Mouse (Mus musculus) neural tube, embryonic 12.5 days (tissue): ENCODE data around the gene Jam3. TPM values are rescaled to one million over a fixed set of nuclear protein-coding genes. Genes with fewer than 3 reads are reported as not detected.

Experiments used
- ATAC-seq: fragments of 200-750 bp; cut with Nextera tagmentation; 2 replicates; pipeline ENCODE4 v1.8.0; 2017; ENCODE audit warnings: low read depth, mild to moderate bottlenecking, moderate TSS enrichment, moderate library complexity; ENCODE audit not compliant: low FRiP score
- H3K27ac ChIP-seq: fragments of 300-500 bp; sonication (generic); 2 replicates; pipeline ENCODE4 v1.5.1; 2016
- H3K27me3 ChIP-seq: fragments of 300-500 bp; sonication (generic); replicated peaks from 2 replicates; pipeline ENCODE4 v1.6.1; 2016; ENCODE audit warnings: mild to moderate bottlenecking
- H3K36me3 ChIP-seq: fragments of 300-500 bp; sonication (generic); 2 replicates; pipeline ENCODE4 v1.6.1; 2016; ENCODE audit warnings: mild to moderate bottlenecking
- H3K4me1 ChIP-seq: fragments of 300-500 bp; sonication (generic); 2 replicates; pipeline ENCODE4 v1.6.1; 2016
- H3K4me2 ChIP-seq: fragments of 300-500 bp; sonication (generic); replicated peaks from 2 replicates; pipeline ENCODE4 v1.6.1; 2016; ENCODE audit warnings: mild to moderate bottlenecking
- H3K4me3 ChIP-seq: fragments of 300-500 bp; sonication (generic); 2 replicates; pipeline ENCODE4 v1.5.1; 2016
- H3K9ac ChIP-seq: fragments of 300-500 bp; sonication (generic); 2 replicates; pipeline ENCODE4 v1.6.1; 2016; ENCODE audit warnings: mild to moderate bottlenecking
- H3K9me3 ChIP-seq: fragments of 300-500 bp; sonication (generic); 2 replicates; pipeline ENCODE4 v1.6.1; 2016; ENCODE audit warnings: mild to moderate bottlenecking
- WGBS: fragments of 180-500 bp; shearing (Covaris S2); methylation state at CpG from one replicate; pipeline ENCODE4 v1.1.7; 2016; 5-methylcytosine and 5-hydroxymethylcytosine counted together
- polyA plus RNA-seq: library from polyadenylated mRNA; unstranded; fragments of >200 nt; fragmentation: Nextera tagmentation; extraction: Ambion mirVana; gene quantifications from 2 replicates; pipeline ENCODE4 v1.2.1, GENCODE M21; 2016

The Jam3 gene
- polyA plus RNA-seq: 114 and 128 TPM in 2 replicates

DNA sequence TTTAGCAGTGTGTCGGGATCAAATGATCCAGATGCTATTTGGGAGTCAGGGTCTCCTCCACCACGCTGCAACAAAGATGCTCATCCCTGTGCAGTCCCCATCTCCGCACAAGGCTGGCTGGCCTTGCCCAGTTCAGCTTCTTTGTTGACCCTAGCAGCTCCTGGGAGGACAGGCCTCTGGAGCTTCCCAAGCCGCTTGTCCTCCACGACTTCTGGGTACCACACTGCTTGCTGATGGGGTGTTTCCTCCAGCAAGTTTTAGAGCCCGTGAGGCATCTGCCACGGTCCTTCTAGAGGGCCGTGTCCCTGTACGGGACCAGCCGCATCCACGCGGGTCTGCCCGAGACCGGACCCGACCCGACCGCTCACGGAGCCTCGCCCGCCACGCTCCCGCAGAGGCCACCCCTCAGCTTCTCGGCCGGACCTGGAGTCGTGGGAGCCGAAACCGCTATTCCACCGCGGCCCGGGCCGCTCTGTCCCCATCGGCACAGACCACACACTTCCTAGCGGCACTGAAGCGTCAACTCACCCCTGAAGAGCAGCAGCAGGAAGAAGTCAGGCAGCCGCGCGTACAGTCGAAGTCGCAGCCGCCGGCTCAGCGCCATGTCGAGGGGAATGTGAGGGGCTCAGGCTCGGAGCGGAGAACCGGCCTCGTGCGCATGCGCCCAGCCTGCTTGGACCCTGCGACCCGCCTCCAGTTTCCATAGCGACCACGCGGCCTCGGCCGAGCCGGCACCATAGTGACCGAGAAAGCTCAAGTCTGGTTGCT is at the start of gene Jam3:
Gene Jam3 (minus strand): TSS at position 659 of the 768 bp plus-strand sequence.
- peak within 1 kb of the TSS; percentile 85 for H3K27ac ChIP-seq
- peak; percentile 97 for ATAC-seq
- H3K4me1 ChIP-seq: peaks cover 33% of the 10 kb centered on the region
- H3K9ac ChIP-seq: peak within 1 kb of the TSS; percentile 80
- no peaks in the 10 kb centered on the region for H3K36me3 ChIP-seq
- no peaks in the 10 kb centered on the region for H3K9me3 ChIP-seq
- H3K4me3 ChIP-seq: peak within 1 kb of the TSS; percentile 86
- H3K27me3 ChIP-seq: no peaks in the 10 kb centered on the region
- under 1% methylated on average over 58 of the region's 58 CpGs for WGBS
- H3K4me2 ChIP-seq: peak within 1 kb of the TSS; percentile 63

DNA sequence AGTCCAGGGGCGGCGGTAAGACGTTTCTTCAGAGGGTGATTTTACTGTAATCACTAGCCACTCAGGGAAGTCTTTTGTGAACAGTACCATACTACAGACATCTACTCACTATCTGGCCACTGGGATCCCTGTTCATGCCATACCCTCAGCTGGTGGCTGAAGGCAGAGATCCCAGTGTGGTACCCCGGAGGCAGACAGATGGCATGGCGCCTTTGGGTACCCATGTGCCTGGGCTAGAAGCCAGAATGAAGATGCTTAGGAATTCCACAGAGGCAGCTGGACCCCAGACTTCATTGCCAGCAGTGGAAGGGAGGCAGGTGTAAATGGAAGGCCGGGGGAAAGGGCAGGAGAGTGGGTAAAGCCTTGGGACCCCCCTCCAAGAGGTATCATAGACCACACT is 49.0 kb upstream of the Jam3 start:
- H3K36me3 ChIP-seq: no peaks in the 10 kb centered on the region
- 73% methylated on average over 6 of the region's 6 CpGs for WGBS
- H3K4me3 ChIP-seq: no peak overlapping the region

GRCm38 (mm10) chr9:27203134-27203533 is 47.9 kb upstream of the Jam3 start:
- Histone ChIP-seq H3K4me1 (peaks cover 27% of the 10 kb centered on the region), H3K27ac (no peak overlapping the region), H3K9me3 (no peaks in the 10 kb centered on the region), H3K4me3 (no peak overlapping the region), H3K9ac (no peak overlapping the region), H3K4me2 (peak overlapping the region; percentile 4; the same call in 1 of the 2 replicates), H3K36me3 (no peaks in the 10 kb centered on the region), H3K27me3 (peaks cover 34% of the 10 kb centered on the region)
- peak; percentile 98 for ATAC-seq
- WGBS: 0% methylated on average over 2 of the region's 2 CpGs

More for the DNA sequence above, 49.0 kb upstream of the Jam3 start:
- no peaks in the 10 kb centered on the region for H3K9me3 ChIP-seq
- no peak overlapping the region for H3K9ac ChIP-seq
- ATAC-seq: peak; percentile 14; the same call in 1 of the 2 replicates
- H3K27ac ChIP-seq: peak overlapping the region; percentile 20; the same call in 1 of the 2 replicates
- H3K4me1 ChIP-seq: peaks cover 27% of the 10 kb centered on the region
- no peak overlapping the region for H3K4me2 ChIP-seq
- H3K27me3 ChIP-seq: peaks cover 30% of the 10 kb centered on the region

DNA sequence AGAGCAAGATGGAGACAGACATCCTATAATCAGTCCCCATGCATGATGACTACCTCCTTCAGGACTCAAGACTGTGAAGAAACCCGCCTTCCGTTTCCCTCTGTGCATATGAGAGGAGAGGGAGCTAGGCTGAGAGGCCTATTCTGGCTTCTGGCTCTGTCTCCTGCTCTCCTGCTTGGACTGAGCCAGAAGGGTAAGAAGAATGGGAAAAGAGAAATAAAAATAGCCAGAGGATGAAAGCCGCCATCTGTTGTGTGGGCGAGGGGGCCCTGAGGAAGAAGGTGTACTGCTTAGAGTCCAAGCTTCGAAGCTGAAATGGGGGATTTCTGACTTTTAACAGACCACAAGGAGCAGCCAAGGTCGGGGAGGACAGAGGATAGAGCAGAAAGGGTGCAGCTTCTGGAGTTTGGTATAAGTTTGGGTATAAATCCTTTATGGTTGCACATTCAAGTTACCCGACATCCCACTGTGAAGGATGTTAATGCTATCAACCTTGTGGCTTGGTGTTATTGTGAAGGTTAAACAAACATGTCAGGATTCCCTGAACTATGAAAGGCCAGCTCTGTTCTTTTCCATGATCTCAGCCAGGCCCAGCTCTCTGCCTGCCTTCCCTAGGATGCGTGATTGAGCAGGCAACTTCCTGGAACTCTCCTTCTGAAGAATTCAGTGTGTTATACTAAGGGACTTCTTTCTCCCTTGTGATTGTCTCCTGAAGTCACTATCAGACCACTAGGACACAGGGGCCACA is 46.4 kb upstream of the Jam3 start:
- Histone ChIP-seq H3K36me3 (no peaks in the 10 kb centered on the region), H3K9me3 (no peaks in the 10 kb centered on the region), H3K27ac (no peak overlapping the region), H3K4me2 (no peak overlapping the region), H3K4me1 (peaks cover 27% of the 10 kb centered on the region), H3K27me3 (peaks cover 26% of the 10 kb centered on the region), H3K4me3 (no peak overlapping the region), H3K9ac (no peak overlapping the region)
- ATAC-seq: no peak
- WGBS: 79% methylated on average over 8 of the region's 8 CpGs

GRCm38 (mm10) chr9:27193592-27194080 is 38.4 kb upstream of the Jam3 start:
- Histone ChIP-seq H3K9ac (no peak overlapping the region), H3K4me1 (peaks cover 20% of the 10 kb centered on the region), H3K4me3 (no peak overlapping the region), H3K27me3 (0 out of 2 replicates have a peak, but pooled peaks cover 4% of the 10 kb centered on the region), H3K27ac (no peak overlapping the region), H3K4me2 (no peak overlapping the region), H3K9me3 (no peaks in the 10 kb centered on the region), H3K36me3 (no peaks in the 10 kb centered on the region)
- WGBS: 75% methylated on average over 5 of the region's 6 CpGs
- ATAC-seq: no peak

GRCm38 (mm10) chr9:27192761-27193591 is 37.8 kb upstream of the Jam3 start:
- Histone ChIP-seq H3K4me3 (no peak overlapping the region), H3K27ac (no peak overlapping the region), H3K36me3 (no peaks in the 10 kb centered on the region), H3K4me1 (peaks cover 20% of the 10 kb centered on the region), H3K9ac (no peak overlapping the region), H3K27me3 (0 out of 2 replicates have a peak, but pooled peaks cover 4% of the 10 kb centered on the region), H3K4me2 (peak overlapping the region; percentile 56), H3K9me3 (no peaks in the 10 kb centered on the region)
- no peak for ATAC-seq
- 77% methylated on average over 10 of the region's 10 CpGs for WGBS

- H3K4me3 ChIP-seq: no peak overlapping the region; the same call in 1 of the 2 replicates
- ATAC-seq: peak; percentile 87
Observed at GRCm38 (mm10) chr9:27192001-27192760, 37.0 kb upstream of the Jam3 start.

GRCm38 (mm10) chr9:27191501-27191981 is 36.3 kb upstream of the Jam3 start:
- H3K36me3 ChIP-seq: no peaks in the 10 kb centered on the region
- peaks cover 23% of the 10 kb centered on the region for H3K4me1 ChIP-seq
- H3K27ac ChIP-seq: no peak overlapping the region
- WGBS: 7% methylated on average over 7 of the region's 7 CpGs
- no peak overlapping the region for H3K9ac ChIP-seq
- no peaks in the 10 kb centered on the region for H3K9me3 ChIP-seq
- H3K27me3 ChIP-seq: peaks cover 4% of the 10 kb centered on the region; the same call in 1 of the 2 replicates
- peak overlapping the region; percentile 56 for H3K4me2 ChIP-seq
- peak; percentile 31 for ATAC-seq
- no peak overlapping the region; the same call in 1 of the 2 replicates for H3K4me3 ChIP-seq

More at GRCm38 (mm10) chr9:27192001-27192760, 37.0 kb upstream of the Jam3 start:
- H3K4me2 ChIP-seq: peak overlapping the region; percentile 56
- WGBS: 9% methylated on average over 14 of the region's 14 CpGs
- H3K27me3 ChIP-seq: peaks cover 4% of the 10 kb centered on the region; the same call in 1 of the 2 replicates
- no peaks in the 10 kb centered on the region for H3K36me3 ChIP-seq
- H3K9me3 ChIP-seq: no peaks in the 10 kb centered on the region
- no peak overlapping the region for H3K9ac ChIP-seq
- no peak overlapping the region; the same call in 1 of the 2 replicates for H3K27ac ChIP-seq
- H3K4me1 ChIP-seq: peaks cover 23% of the 10 kb centered on the region

DNA sequence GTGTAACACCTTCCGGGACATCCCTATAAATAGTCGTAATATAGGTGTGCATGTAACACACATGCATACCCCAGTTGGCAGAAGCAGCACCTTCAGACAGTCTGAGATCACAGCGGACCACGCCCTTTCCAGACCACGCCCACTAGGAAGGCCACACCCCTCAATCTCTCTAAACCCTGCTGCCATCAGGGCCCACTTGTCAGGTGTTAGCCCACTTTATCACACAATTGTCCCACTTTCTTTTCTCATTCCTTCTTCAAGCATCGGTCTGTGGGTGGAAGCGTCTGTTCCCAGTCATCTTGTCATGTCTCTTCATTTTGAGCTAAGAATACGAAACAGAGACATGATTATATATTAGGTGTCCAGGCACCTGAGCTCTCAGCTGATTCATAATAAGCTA is 35.2 kb upstream of the Jam3 start:
- no peak for ATAC-seq
- whole genome bisulfite sequencing: 81% methylated on average over 8 of the region's 8 CpGs
- peaks cover 32% of the 10 kb centered on the region for H3K4me1 ChIP-seq

GRCm38 (mm10) chr9:27189306-27189705 is 34.1 kb upstream of the Jam3 start:
- no peak for ATAC-seq
- no peaks in the 10 kb centered on the region for H3K36me3 ChIP-seq
- no peak overlapping the region for H3K4me2 ChIP-seq
- H3K27ac ChIP-seq: no peak overlapping the region
- peaks cover 33% of the 10 kb centered on the region for H3K4me1 ChIP-seq
- H3K27me3 ChIP-seq: no peaks in the 10 kb centered on the region; the same call in 1 of the 2 replicates
- no peak overlapping the region for H3K9ac ChIP-seq
- 73% methylated on average over 2 of the region's 2 CpGs for WGBS
- H3K9me3 ChIP-seq: no peaks in the 10 kb centered on the region
- H3K4me3 ChIP-seq: no peak overlapping the region

More for the DNA sequence above, 35.2 kb upstream of the Jam3 start:
- Histone ChIP-seq H3K9me3 (no peaks in the 10 kb centered on the region), H3K36me3 (no peaks in the 10 kb centered on the region), H3K4me3 (no peak overlapping the region), H3K9ac (no peak overlapping the region), H3K27ac (no peak overlapping the region), H3K27me3 (peaks cover 4% of the 10 kb centered on the region; the same call in 1 of the 2 replicates), H3K4me2 (no peak overlapping the region)
